Mouse (Mus musculus) intestine, embryonic 15.5 days (tissue): Measurements from ENCODE around the gene Tcf12. TPM values are rescaled to one million over a fixed set of nuclear protein-coding genes. Genes with fewer than 3 reads are reported as not detected.

ENCODE experiments used
- ATAC-seq: fragments of 200-750 bp; cut with Nextera tagmentation; 2 replicates; pipeline ENCODE4 v1.8.0; 2017; ENCODE audit warnings: moderate TSS enrichment, moderate library complexity
- H3K27ac ChIP-seq: fragments of 300-500 bp; sonication (generic); 2 replicates; pipeline ENCODE4 v1.5.1; 2015; ENCODE audit warnings: mild to moderate bottlenecking, inconsistent platforms
- H3K27me3 ChIP-seq: fragments of 300-500 bp; sonication (generic); replicated peaks from 2 replicates; pipeline ENCODE4 v1.6.1; 2015; ENCODE audit warnings: inconsistent platforms
- H3K36me3 ChIP-seq: fragments of 300-500 bp; sonication (generic); 2 replicates; pipeline ENCODE4 v1.6.1; 2015; ENCODE audit warnings: inconsistent platforms
- H3K4me1 ChIP-seq: fragments of 300-500 bp; sonication (generic); replicated peaks from 2 replicates; pipeline ENCODE4 v1.6.1; 2015; ENCODE audit warnings: inconsistent platforms
- H3K4me2 ChIP-seq: fragments of 300-500 bp; sonication (generic); replicated peaks from 2 replicates; pipeline ENCODE4 v1.6.1; 2015; ENCODE audit warnings: mild to moderate bottlenecking, inconsistent platforms
- H3K4me3 ChIP-seq: fragments of 300-500 bp; sonication (generic); replicated peaks from 2 replicates; pipeline ENCODE4 v1.5.1; 2015; ENCODE audit warnings: inconsistent platforms
- H3K9ac ChIP-seq: fragments of 300-500 bp; sonication (generic); 2 replicates; pipeline ENCODE4 v1.6.1; 2015; ENCODE audit warnings: inconsistent platforms
- H3K9me3 ChIP-seq: fragments of 300-500 bp; sonication (generic); 2 replicates; pipeline ENCODE4 v1.6.1; 2016; ENCODE audit warnings: inconsistent platforms
- WGBS: fragments of 180-500 bp; shearing (Covaris S2); methylation state at CpG from one replicate; pipeline ENCODE4 v1.1.7; 2015; 5-methylcytosine and 5-hydroxymethylcytosine counted together
- polyA plus RNA-seq: library from polyadenylated mRNA; unstranded; fragments of >200 nt; fragmentation: Nextera tagmentation; extraction: Ambion mirVana; gene quantifications from 2 replicates; pipeline ENCODE4 v1.2.1, GENCODE M21; 2015

The Tcf12 gene
- polyA plus RNA-seq, 1 experiment from 2014 or later: 35.2 TPM

DNA sequence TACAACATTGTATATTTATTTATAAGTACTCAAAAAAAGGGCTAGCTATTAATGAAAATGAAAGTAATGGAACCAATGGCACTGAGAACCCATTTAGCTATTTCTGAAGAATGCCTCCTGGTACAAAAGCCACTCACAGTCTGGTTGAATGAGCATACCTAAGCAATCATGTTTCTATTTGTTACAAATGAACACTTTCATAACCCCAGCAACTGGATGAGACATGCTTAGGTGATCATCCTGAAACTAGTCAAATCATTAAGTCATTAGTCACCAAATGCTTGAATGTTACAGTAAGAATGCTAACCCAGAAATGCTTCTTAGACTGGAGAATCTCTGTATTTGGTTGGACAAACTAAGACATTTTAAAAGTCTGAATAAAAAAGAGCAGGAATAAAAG, 35.5 kb downstream of the Tcf12 start:
- no peak for ATAC-seq
- no peaks in the 10 kb centered on the region for H3K36me3 ChIP-seq
- H3K27ac ChIP-seq: no peak overlapping the region
- H3K4me2 ChIP-seq: no peak overlapping the region
- H3K27me3 ChIP-seq: no peaks in the 10 kb centered on the region
- H3K9me3 ChIP-seq: no peaks in the 10 kb centered on the region
- no peak overlapping the region for H3K9ac ChIP-seq
- no peak overlapping the region for H3K4me3 ChIP-seq
- no peaks in the 10 kb centered on the region for H3K4me1 ChIP-seq

DNA sequence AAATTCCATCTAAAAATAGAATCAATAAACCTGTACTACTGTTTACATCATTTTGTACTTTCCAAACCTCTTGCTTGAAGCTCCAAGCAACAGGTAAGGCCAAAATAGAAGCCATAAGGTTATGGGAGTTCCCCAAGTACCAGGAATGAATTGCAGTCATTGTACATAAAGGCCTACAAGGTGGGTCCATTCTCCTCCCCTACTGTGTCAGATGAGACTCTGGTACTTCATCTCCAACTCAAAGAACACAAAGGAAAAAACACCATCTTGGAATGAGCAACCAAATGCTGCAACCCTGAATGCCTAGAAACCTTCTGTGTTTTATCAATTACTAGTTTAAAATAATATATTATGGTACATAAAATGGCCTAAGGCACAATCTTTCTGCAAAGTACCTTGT, 45.5 kb downstream of the Tcf12 start:
- H3K27me3 ChIP-seq: no peaks in the 10 kb centered on the region
- H3K9ac ChIP-seq: no peak overlapping the region
- H3K4me3 ChIP-seq: no peak overlapping the region
- H3K9me3 ChIP-seq: no peaks in the 10 kb centered on the region
- no peaks in the 10 kb centered on the region for H3K4me1 ChIP-seq
- no peak overlapping the region for H3K4me2 ChIP-seq
- H3K36me3 ChIP-seq: no peaks in the 10 kb centered on the region
- no peak for ATAC-seq
- no peak overlapping the region for H3K27ac ChIP-seq

DNA sequence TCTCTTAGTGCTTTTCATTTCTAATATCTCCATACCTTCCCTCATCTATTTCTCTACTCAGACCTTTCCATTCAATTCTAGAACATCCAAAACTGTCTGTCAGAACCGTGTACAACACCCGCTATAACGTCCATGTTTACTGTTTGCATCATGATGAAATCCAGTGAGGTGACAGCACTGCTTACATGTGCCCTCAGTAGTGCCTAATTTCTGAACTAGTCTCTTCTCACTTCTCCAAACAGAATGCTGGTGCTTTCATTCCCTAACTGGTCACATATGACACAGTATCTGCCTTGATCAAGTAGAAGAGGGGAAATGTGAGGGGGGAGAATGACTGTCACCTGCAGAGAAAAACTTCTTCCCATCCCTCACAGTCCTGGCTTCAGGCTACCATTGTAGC, 58.5 kb downstream of the Tcf12 start:
- H3K27me3 ChIP-seq: no peaks in the 10 kb centered on the region
- 87% methylated on average over 3 of the region's 3 CpGs for WGBS
- no peak overlapping the region for H3K27ac ChIP-seq
- no peaks in the 10 kb centered on the region for H3K36me3 ChIP-seq
- no peak overlapping the region for H3K9ac ChIP-seq
- no peak for ATAC-seq
- no peaks in the 10 kb centered on the region for H3K9me3 ChIP-seq
- H3K4me3 ChIP-seq: no peak overlapping the region
- no peaks in the 10 kb centered on the region for H3K4me1 ChIP-seq
- no peak overlapping the region for H3K4me2 ChIP-seq

DNA sequence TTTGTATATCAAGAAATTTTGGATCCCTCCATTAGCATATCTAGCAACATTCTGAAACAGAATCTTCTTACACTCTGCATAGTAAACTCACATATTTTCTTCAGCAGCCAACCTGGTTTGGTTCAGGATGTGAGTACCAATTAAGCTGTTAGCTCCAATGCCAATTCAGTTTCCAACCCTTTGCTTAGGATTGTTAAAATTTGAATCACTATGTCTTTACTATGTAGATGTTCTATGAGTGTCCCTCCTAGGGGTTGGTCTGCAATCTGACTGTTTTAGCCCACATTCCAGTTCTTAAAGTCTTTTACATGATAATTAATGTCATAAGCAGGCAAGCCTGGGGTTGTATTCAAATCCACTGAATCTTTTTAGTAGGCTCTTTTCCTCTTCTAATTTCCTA, 71.5 kb downstream of the Tcf12 start:
- Histone ChIP-seq H3K27me3 (no peaks in the 10 kb centered on the region), H3K4me3 (no peak overlapping the region)
- no peak for ATAC-seq

DNA sequence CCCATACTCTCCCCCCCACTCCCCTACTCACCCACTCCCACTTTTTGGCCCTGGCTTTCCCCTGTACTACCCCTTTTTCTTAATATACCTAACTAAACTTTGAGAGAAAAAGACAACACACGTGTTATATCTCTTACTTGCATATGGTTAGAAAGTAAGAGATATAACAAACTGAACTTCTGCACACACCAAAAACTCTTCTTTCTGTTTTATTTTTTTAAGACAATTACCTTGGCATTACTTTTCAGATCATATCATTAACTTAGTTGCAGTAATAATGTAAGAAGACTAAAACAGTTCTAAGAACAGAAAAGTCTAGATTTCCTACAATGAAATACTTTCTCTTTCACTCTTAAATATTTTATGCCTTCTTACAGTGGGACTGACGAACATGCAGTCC, 72.3 kb downstream of the Tcf12 start:
- Histone ChIP-seq H3K9me3 (no peaks in the 10 kb centered on the region), H3K27ac (no peak overlapping the region), H3K4me2 (no peak overlapping the region), H3K4me1 (no peaks in the 10 kb centered on the region), H3K27me3 (no peaks in the 10 kb centered on the region), H3K9ac (no peak overlapping the region), H3K4me3 (no peak overlapping the region), H3K36me3 (no peaks in the 10 kb centered on the region)
- ATAC-seq: no peak
- WGBS: 90% methylated on average over 2 of the region's 2 CpGs

More for the DNA sequence above, 71.5 kb downstream of the Tcf12 start:
- no peak overlapping the region for H3K4me2 ChIP-seq
- no peaks in the 10 kb centered on the region for H3K36me3 ChIP-seq
- no peak overlapping the region for H3K27ac ChIP-seq
- H3K9ac ChIP-seq: no peak overlapping the region
- H3K4me1 ChIP-seq: no peaks in the 10 kb centered on the region
- H3K9me3 ChIP-seq: no peaks in the 10 kb centered on the region

DNA sequence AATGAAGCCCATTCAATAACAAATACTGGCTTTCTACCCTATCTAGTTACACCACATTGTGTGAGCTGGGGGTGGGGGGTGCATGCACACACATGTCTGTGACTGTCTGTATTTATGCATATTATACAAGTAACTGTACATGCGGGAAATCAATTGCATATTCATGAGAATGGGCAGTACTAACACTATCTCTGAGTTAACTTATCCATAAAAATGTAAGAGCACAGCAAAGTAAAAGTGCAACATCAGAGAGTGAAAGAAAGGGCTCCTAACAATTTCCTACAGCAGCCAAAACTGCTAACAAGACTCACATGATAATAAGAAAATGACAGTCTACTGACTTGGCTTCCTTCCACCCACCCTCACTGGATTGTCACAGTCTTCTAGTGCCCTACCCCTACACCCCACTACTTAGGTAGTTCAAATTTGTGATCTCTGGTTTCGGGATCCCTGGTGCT, 74.6 kb downstream of the Tcf12 start:
- Histone ChIP-seq H3K36me3 (no peaks in the 10 kb centered on the region), H3K9me3 (no peaks in the 10 kb centered on the region), H3K27me3 (no peaks in the 10 kb centered on the region), H3K4me3 (no peak overlapping the region), H3K4me1 (no peaks in the 10 kb centered on the region), H3K9ac (no peak overlapping the region), H3K27ac (no peak overlapping the region), H3K4me2 (no peak overlapping the region)
- 86% methylated on average over 2 of the region's 2 CpGs for WGBS
- no peak for ATAC-seq

DNA sequence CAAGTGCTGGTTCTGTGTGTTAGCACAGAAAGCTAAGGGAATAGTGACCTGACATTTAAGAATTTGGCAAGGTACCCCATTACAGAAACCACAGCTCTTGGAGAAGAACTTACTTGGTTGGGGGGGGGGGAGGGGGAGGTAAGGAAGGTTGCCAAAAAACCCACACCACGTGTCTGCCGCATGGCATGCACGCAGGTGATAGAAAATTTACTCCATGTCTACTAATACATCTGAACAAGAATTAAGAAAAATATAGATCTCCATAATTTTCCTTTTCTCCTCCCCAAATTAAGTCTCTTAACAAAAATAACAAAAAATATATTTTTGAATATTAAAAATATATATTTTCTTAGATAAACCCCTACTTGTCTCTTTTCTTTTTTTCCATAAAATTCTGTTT, 75.4 kb downstream of the Tcf12 start:
- Histone ChIP-seq H3K27ac (no peak overlapping the region), H3K4me1 (no peaks in the 10 kb centered on the region), H3K36me3 (no peaks in the 10 kb centered on the region), H3K9me3 (no peaks in the 10 kb centered on the region), H3K4me2 (no peak overlapping the region), H3K9ac (no peak overlapping the region), H3K27me3 (no peaks in the 10 kb centered on the region), H3K4me3 (no peak overlapping the region)
- 93% methylated on average over 3 of the region's 3 CpGs for WGBS
- no peak for ATAC-seq

DNA sequence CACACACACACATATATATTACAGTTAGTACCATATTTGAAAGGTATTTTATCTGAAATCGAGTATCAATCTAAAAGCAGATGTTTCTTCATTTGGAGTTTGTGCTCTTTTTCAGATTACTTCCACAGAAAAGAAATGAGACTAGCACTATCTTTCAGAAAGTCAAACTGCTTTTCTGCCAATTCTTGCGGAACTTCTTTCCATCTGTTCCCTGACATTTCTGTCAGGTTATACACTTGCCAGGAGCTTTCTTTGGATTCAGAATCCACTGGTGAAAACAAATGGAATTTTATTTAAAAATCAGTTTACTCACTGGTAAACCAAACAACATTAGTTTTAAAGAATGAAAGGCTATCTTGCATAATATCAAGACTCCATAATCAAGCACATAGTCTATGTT, 78.4 kb downstream of the Tcf12 start:
- no peak for ATAC-seq
- Histone ChIP-seq H3K9me3 (no peaks in the 10 kb centered on the region), H3K4me2 (no peak overlapping the region), H3K36me3 (no peaks in the 10 kb centered on the region), H3K27ac (no peak overlapping the region), H3K9ac (no peak overlapping the region), H3K4me1 (no peaks in the 10 kb centered on the region), H3K4me3 (no peak overlapping the region), H3K27me3 (no peaks in the 10 kb centered on the region)
- WGBS: 94% methylated on average over 2 of the region's 2 CpGs

DNA sequence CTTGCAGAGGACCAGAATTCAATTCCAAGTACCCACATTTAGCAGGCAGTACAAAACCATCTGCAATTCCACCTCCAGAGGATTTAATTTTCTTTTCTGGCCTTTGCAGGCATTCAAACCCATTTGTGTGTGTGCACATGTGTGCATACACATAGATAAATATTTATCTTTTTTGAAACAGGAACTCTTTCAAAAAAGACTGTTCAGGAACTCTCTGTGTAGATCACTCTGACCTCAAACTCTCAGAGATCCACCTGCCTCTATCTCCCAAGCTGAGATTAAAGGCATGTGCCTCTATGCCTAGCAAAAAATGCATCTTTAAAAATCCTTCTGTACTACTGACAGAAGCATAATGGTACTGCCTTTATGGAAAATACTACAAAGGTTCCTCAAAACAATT, 81.4 kb downstream of the Tcf12 start:
- Histone ChIP-seq H3K36me3 (no peaks in the 10 kb centered on the region), H3K9me3 (no peaks in the 10 kb centered on the region), H3K4me2 (no peak overlapping the region), H3K4me3 (no peak overlapping the region), H3K4me1 (no peaks in the 10 kb centered on the region), H3K27ac (no peak overlapping the region), H3K27me3 (no peaks in the 10 kb centered on the region), H3K9ac (no peak overlapping the region)
- ATAC-seq: no peak

DNA sequence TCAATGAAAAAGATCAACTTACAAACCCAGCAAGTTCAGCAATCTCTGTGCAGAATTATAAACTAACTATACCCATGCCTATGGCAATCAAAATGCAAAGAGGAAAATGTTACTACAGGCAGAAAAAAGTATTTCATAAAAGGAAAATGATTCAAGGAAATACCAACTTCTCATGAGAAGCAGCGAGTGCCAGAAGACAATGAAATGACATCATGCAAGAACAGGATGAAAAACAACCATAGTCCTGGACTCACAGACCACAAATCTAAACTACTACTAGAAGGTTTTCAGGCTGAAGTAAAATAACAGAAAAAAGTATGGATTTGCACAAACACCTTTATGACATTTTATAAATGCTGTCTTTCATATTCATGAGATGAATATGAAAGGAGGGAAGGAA, 82.1 kb downstream of the Tcf12 start:
- Histone ChIP-seq H3K9ac (no peak overlapping the region), H3K36me3 (no peaks in the 10 kb centered on the region), H3K4me2 (no peak overlapping the region), H3K27ac (no peak overlapping the region), H3K4me3 (no peak overlapping the region), H3K4me1 (no peaks in the 10 kb centered on the region), H3K27me3 (no peaks in the 10 kb centered on the region), H3K9me3 (no peaks in the 10 kb centered on the region)
- ATAC-seq: no peak
- WGBS: 54% methylated on average over 1 of the region's 1 CpGs

DNA sequence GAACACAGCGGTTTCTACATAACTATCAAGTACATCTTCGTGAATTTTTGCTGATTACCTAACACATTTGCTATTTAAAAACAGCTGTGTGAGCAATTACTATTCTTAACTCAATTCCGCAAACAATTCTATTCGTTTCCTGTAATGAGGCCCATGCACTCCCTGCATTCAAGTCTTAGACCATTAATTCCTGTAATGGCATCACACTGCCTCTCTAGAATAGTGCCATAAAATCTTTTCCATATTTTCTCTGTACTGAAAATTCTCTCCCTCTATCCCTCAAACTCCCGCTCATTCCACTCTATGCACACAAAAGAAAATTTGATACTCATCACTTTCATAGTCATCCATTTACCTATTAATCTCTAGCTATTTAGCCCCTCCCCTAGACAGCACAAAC, 88.4 kb downstream of the Tcf12 start:
- no peak overlapping the region for H3K4me2 ChIP-seq
- WGBS: 59% methylated on average over 5 of the region's 5 CpGs
- H3K27ac ChIP-seq: no peak overlapping the region
- no peak overlapping the region for H3K9ac ChIP-seq
- H3K27me3 ChIP-seq: no peaks in the 10 kb centered on the region
- no peaks in the 10 kb centered on the region for H3K9me3 ChIP-seq
- H3K36me3 ChIP-seq: no peaks in the 10 kb centered on the region
- 0 out of 2 replicates have a peak, but pooled peaks cover 2% of the 10 kb centered on the region for H3K4me1 ChIP-seq
- no peak for ATAC-seq
- H3K4me3 ChIP-seq: no peak overlapping the region

DNA sequence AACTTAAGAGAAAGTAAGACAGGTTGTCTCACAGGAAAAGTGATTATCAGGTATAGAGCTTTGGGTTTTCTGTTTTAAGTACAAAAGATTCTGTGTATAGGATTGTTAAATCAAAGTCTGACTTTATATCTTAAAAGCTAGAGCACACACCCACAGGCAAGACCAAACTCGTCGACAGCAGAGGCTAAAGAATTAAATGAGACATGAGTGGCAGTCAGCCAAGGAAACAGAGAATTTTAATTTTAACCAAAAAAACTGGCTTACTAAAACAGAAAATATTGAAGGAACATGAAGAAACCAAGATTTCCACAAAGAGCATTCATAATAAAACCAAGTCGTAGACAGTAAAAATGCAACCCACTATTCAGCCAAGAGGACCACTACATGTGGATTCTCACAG, 90.2 kb downstream of the Tcf12 start:
- 55% methylated on average over 3 of the region's 3 CpGs for WGBS
- H3K9ac ChIP-seq: no peak overlapping the region

DNA sequence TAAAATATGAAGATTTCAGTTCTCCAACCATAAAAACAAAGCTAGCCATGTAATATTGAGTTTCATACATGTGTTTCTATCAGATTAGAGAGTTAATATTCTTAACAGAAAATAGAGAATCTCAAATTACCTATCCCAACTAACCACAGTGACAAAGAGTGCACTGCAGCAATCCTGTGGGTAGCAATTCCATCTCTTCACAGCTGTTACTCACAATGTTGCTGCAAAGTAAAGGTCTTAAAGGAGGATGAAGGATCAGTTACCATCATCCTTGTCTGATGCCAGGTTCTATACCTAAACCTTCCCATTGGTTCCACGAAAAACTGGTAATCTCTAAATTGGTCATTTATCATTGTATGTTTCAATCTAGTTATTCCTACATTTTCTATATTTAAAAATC, 95.7 kb downstream of the Tcf12 start:
- 98% methylated on average over 1 of the region's 1 CpGs for WGBS
- Histone ChIP-seq H3K4me2 (no peak overlapping the region), H3K4me3 (no peak overlapping the region), H3K27ac (no peak overlapping the region), H3K27me3 (no peaks in the 10 kb centered on the region), H3K9ac (no peak overlapping the region), H3K4me1 (no peaks in the 10 kb centered on the region), H3K36me3 (no peaks in the 10 kb centered on the region), H3K9me3 (no peaks in the 10 kb centered on the region)
- no peak for ATAC-seq

More for the DNA sequence above, 90.2 kb downstream of the Tcf12 start:
- Histone ChIP-seq H3K36me3 (no peaks in the 10 kb centered on the region), H3K27ac (no peak overlapping the region), H3K4me3 (no peak overlapping the region), H3K9me3 (no peaks in the 10 kb centered on the region), H3K4me1 (0 out of 2 replicates have a peak, but pooled peaks cover 2% of the 10 kb centered on the region), H3K27me3 (no peaks in the 10 kb centered on the region), H3K4me2 (no peak overlapping the region)
- ATAC-seq: no peak
